Mouse (Mus musculus): ENCODE measurements around the gene Tmem163.
A peak's percentile ranks its signal among the peaks of the same experiment; 100 is the strongest.

Tmem163 gene

GRCm38 (mm10) chr1:127467238-127467637, 212.1 kb downstream of the Tmem163 start:
- TF ChIP-seq POU5F1 (IDR thresholded peaks at IDR 0.05; ENCODE audit: borderline replicate concordance, low read length) (no peak), CTCF (conservative IDR thresholded peaks at IDR 0.05; ENCODE audit: low read length) (no peak), NANOG (IDR thresholded peaks at IDR 0.05; ENCODE audit: borderline replicate concordance, low read length) (no peak)
- H3K4me1 ChIP-seq (replicated peaks; ENCODE audit: low read depth, low read length): peaks cover 3% of the 10 kb centered on the region; the same call in 1 of the 2 replicates
- H3K36me3 ChIP-seq (ENCODE audit: insufficient read depth, low read length): peaks cover 8% of the 10 kb centered on the region; the same call in 1 of the 2 replicates
- no peaks in the 10 kb centered on the region for H3K27me3 ChIP-seq (ENCODE audit: insufficient read depth, low read length)
- H3K9me3 ChIP-seq (ENCODE audit: low read length): no peaks in the 10 kb centered on the region
- no peak overlapping the region for H3K4me3 ChIP-seq (replicated peaks; ENCODE audit: low read length)

- Histone ChIP-seq H3K4me1 (replicated peaks; ENCODE audit: low read depth, low read length) (peaks cover 4% of the 10 kb centered on the region; the same call in 1 of the 2 replicates), H3K36me3 (ENCODE audit: insufficient read depth, low read length) (no peaks in the 10 kb centered on the region; the same call in 1 of the 2 replicates), H3K27me3 (ENCODE audit: insufficient read depth, low read length) (no peaks in the 10 kb centered on the region), H3K9me3 (ENCODE audit: low read length) (no peaks in the 10 kb centered on the region), H3K4me3 (replicated peaks; ENCODE audit: low read length) (no peak overlapping the region)
- no peak for TF ChIP-seq POU5F1 (IDR thresholded peaks at IDR 0.05; ENCODE audit: borderline replicate concordance, low read length)
- TF ChIP-seq NANOG (IDR thresholded peaks at IDR 0.05; ENCODE audit: borderline replicate concordance, low read length): no peak
- no peak for TF ChIP-seq CTCF (conservative IDR thresholded peaks at IDR 0.05; ENCODE audit: low read length)
Observed at GRCm38 (mm10) chr1:127465292-127465691, 214.1 kb downstream of the Tmem163 start.

- H3K4me3 ChIP-seq (replicated peaks; ENCODE audit: low read length): no peak overlapping the region
- H3K27me3 ChIP-seq (ENCODE audit: insufficient read depth, low read length): no peaks in the 10 kb centered on the region
- peaks cover 16% of the 10 kb centered on the region for H3K4me1 ChIP-seq (replicated peaks; ENCODE audit: low read depth, low read length)
- peaks cover 4% of the 10 kb centered on the region; the same call in 1 of the 2 replicates for H3K36me3 ChIP-seq (ENCODE audit: insufficient read depth, low read length)
- no peak for TF ChIP-seq NANOG (IDR thresholded peaks at IDR 0.05; ENCODE audit: borderline replicate concordance, low read length)
- no peak for TF ChIP-seq CTCF (conservative IDR thresholded peaks at IDR 0.05; ENCODE audit: low read length)
- TF ChIP-seq POU5F1 (IDR thresholded peaks at IDR 0.05; ENCODE audit: borderline replicate concordance, low read length): no peak
- H3K9me3 ChIP-seq (ENCODE audit: low read length): no peaks in the 10 kb centered on the region
Observed at GRCm38 (mm10) chr1:127464041-127464440, 215.3 kb downstream of the Tmem163 start.

DNA sequence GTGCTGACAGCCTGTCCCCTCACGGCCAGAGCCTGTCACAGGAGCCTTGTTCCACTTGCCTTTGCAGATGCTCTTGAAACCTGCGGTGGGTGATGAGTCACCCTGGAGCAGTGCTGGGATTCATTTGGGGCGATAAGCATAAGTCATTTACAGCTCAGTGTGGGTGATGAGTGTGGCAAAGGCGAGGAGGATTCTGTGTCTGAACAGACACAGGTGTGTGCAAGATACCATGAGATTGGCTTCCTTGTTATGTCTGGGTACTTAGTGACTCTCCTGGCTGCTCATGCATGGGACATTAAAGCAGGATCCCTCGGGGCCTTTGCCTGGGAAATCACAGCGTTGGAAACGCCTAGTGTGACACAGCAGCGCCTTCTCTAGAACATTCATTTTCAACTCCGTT, 218.3 kb downstream of the Tmem163 start:
- no peak for TF ChIP-seq CTCF (conservative IDR thresholded peaks at IDR 0.05; ENCODE audit: low read length)
- no peak for TF ChIP-seq NANOG (IDR thresholded peaks at IDR 0.05; ENCODE audit: borderline replicate concordance, low read length)
- no peak for TF ChIP-seq POU5F1 (IDR thresholded peaks at IDR 0.05; ENCODE audit: borderline replicate concordance, low read length)
- H3K4me3 ChIP-seq (replicated peaks; ENCODE audit: low read length): no peak overlapping the region
- no peaks in the 10 kb centered on the region for H3K27me3 ChIP-seq (ENCODE audit: insufficient read depth, low read length)
- no peaks in the 10 kb centered on the region for H3K9me3 ChIP-seq (ENCODE audit: low read length)
- H3K36me3 ChIP-seq (ENCODE audit: insufficient read depth, low read length): peaks cover 4% of the 10 kb centered on the region; the same call in 1 of the 2 replicates
- peaks cover 24% of the 10 kb centered on the region for H3K4me1 ChIP-seq (replicated peaks; ENCODE audit: low read depth, low read length)

DNA sequence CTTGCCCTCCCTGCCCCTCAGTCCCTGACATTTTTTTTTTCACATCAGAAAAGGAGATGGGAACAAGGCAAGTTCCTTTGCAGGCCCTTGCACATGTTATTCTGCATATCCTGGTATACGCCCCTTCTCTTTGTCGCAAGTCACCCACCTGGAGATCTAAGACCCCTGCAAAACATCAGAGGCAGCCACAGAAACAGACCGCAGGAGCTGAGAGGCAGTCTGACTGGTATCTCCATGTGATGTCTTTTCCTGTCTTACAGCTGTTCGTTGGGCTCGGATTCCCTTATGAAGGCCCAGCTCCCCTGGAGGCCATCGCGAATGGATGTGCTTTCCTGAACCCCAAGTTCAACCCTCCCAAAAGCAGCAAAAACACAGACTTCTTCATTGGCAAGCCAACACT, 219.8 kb downstream of the Tmem163 start:
- Histone ChIP-seq H3K36me3 (ENCODE audit: insufficient read depth, low read length) (peaks cover 4% of the 10 kb centered on the region; the same call in 1 of the 2 replicates), H3K4me3 (replicated peaks; ENCODE audit: low read length) (no peak overlapping the region), H3K9me3 (ENCODE audit: low read length) (no peaks in the 10 kb centered on the region), H3K4me1 (replicated peaks; ENCODE audit: low read depth, low read length) (peaks cover 24% of the 10 kb centered on the region), H3K27me3 (ENCODE audit: insufficient read depth, low read length) (no peaks in the 10 kb centered on the region)
- TF ChIP-seq NANOG (IDR thresholded peaks at IDR 0.05; ENCODE audit: borderline replicate concordance, low read length) (no peak), CTCF (conservative IDR thresholded peaks at IDR 0.05; ENCODE audit: low read length) (no peak), POU5F1 (IDR thresholded peaks at IDR 0.05; ENCODE audit: borderline replicate concordance, low read length) (no peak)

DNA sequence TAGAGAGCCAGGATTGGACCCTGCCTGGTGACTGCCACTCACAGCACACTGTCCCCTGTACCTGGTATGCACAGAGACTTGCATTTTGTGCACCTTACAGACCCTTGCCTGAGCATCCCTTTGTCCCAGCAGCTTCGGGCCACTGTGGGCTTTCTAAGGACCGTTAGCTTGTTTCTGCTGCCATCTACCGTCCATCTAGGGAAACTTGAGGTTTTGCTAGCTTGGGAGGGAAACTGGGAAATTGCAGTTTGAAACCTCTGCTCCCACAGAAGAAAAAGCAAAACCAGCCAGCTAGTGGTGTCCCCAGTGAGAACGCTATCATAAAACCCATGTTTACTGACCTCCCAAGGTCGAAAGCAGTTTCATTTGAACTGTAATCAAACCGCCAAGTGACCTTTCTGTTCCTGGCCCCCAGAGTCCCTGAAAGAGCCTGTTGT, 220.3 kb downstream of the Tmem163 start:
- Histone ChIP-seq H3K27me3 (ENCODE audit: insufficient read depth, low read length) (no peaks in the 10 kb centered on the region), H3K9me3 (ENCODE audit: low read length) (no peaks in the 10 kb centered on the region), H3K36me3 (ENCODE audit: insufficient read depth, low read length) (peaks cover 4% of the 10 kb centered on the region; the same call in 1 of the 2 replicates), H3K4me3 (replicated peaks; ENCODE audit: low read length) (no peak overlapping the region), H3K4me1 (replicated peaks; ENCODE audit: low read depth, low read length) (peaks cover 24% of the 10 kb centered on the region)
- TF ChIP-seq POU5F1 (IDR thresholded peaks at IDR 0.05; ENCODE audit: borderline replicate concordance, low read length): no peak
- TF ChIP-seq CTCF (conservative IDR thresholded peaks at IDR 0.05; ENCODE audit: low read length): peak; percentile 54
- no peak for TF ChIP-seq NANOG (IDR thresholded peaks at IDR 0.05; ENCODE audit: borderline replicate concordance, low read length)

DNA sequence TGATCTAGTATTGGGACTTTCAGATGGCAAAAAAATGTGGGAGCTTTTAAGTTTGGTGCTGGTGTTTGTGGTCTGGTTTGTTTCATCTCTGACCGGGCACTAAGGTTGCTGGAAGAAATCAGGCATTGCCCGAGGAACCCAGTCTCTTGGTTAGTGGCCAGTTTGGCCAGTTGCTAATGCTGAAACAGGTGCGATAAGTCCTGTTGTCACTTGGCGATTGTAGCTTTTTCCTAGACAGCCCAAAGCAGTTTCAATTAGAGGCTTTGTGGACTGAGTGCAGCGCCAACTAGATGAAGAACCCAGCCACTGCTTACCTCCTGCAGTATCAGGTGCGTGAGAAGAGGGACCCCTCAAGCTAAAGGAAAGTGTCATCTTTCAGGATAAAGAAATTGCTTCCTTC, 226.0 kb downstream of the Tmem163 start:
- H3K4me3 ChIP-seq (replicated peaks; ENCODE audit: low read length): no peak overlapping the region
- H3K27me3 ChIP-seq (ENCODE audit: insufficient read depth, low read length): no peaks in the 10 kb centered on the region
- H3K4me1 ChIP-seq (replicated peaks; ENCODE audit: low read depth, low read length): peaks cover 6% of the 10 kb centered on the region; the same call in 1 of the 2 replicates
- no peaks in the 10 kb centered on the region for H3K36me3 ChIP-seq (ENCODE audit: insufficient read depth, low read length)
- H3K9me3 ChIP-seq (ENCODE audit: low read length): no peaks in the 10 kb centered on the region
- no peak for TF ChIP-seq CTCF (conservative IDR thresholded peaks at IDR 0.05; ENCODE audit: low read length)

DNA sequence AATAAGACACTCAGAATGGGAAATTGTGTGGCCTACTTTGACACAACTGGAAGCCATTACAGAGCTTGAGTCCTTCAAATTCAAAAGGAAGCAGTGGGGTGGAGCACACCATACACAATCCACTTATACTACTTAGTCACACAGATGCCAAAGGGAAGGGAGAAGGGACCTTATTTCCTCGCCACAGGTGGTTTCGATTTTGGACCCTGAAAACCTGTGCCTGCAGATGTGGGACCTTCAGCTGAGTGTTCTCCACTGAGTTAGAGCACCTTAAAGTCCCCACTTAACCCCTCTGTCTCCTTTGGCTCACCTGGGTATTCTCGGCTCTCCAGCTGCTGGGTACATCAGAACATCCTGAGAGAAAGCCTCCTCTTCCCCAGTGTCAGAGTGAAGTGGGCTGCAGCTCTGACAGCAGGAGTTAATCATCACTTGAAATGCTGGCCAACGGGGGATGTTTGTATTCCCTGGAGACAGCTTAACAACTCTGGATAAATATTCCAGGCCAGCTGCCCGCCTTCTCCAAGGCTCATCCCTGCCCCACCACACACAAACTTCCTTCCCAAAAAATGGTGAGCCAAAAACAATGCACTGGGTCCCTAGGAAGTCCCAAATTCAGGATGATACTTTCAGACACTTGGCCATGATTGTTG, 234.4 kb downstream of the Tmem163 start:
- H3K27me3 ChIP-seq (ENCODE audit: insufficient read depth, low read length): no peaks in the 10 kb centered on the region
- TF ChIP-seq CTCF (conservative IDR thresholded peaks at IDR 0.05; ENCODE audit: low read length): no peak
- no peak for TF ChIP-seq POU5F1 (IDR thresholded peaks at IDR 0.05; ENCODE audit: borderline replicate concordance, low read length)
- TF ChIP-seq NANOG (IDR thresholded peaks at IDR 0.05; ENCODE audit: borderline replicate concordance, low read length): no peak
- H3K4me1 ChIP-seq (replicated peaks; ENCODE audit: low read depth, low read length): no peaks in the 10 kb centered on the region
- H3K4me3 ChIP-seq (replicated peaks; ENCODE audit: low read length): no peak overlapping the region
- no peaks in the 10 kb centered on the region for H3K9me3 ChIP-seq (ENCODE audit: low read length)
- H3K36me3 ChIP-seq (ENCODE audit: insufficient read depth, low read length): no peaks in the 10 kb centered on the region
